Mouse (Mus musculus) embryo, embryonic 11.5 days (tissue): ENCODE measurements around the gene Npas3.

Experiments
- DNase-seq: peaks from one replicate; pipeline ENCODE4 v3.0.0-alpha.2; 2012; ENCODE audit warnings: low read depth, low spot score

Npas3 gene

DNA sequence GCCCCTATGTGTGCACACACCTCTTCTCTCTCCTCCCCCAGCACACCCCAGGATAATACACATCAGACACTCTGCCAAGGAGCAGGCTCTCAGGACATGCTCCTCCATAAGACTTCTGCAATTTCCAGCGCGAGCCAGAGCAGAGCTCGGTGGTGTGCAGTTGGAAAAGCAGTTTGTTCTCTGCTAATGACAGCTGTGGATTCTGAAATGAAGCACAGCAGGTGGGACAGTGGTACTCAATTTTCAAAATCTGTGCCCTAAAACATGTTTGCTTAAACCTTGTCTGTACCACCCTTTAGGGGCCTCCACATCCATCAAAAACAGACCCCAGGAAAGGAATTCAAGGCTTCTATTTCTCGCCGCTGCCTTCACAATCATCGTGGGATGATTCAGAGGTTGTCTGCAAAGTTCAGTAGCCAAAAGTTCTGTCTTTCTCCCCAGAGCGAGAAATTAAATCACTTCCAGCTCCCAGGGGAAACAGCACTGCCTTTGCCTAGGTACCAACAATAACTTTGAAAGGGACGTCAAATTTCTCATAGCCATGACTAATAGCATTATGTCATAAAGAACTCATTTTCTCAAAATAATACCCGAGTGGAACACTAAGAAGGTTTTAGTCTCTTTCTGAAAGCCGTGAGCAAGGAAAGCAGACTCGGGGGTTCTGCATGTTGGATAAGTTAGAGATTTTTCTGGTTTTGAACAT lies 533.5 kb downstream of the Npas3 start:
- no peak for DNase-seq

GRCm38 (mm10) chr12:53789501-53789900 lies 541.0 kb downstream of the Npas3 start:
- DNase-seq, result no peak

DNA sequence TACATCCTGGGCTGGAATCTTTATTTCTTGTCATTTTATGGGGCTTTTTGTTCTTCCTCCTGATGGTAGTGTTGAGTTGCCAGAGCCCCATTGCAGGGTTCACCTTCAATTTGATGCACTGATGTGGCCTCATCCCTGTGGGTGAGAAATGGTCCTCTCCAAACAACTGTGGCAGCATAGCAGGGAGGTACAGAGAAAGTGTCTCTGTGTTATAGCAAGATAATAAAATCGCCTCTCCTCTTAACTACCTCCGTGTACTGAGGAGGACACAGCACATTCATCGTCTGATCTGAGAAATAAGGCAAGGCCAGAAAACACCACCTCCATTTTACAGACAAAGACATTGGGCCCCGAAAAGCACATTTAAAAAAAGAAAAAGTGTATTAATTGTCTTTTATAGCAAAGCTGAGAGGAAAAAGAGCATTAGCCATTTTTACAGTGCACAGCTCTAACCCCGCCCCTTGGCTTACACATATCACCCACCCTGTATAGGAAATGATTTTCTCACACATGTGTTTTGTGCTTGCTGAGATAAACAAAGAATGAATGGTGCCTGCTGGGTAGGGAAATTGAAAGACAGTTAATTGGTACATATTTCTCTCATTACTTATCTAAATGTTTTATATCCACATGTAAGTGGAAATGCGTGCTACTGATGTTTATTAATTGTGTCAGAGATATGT lies 546.4 kb downstream of the Npas3 start:
- DNase-seq, result no peak

DNA sequence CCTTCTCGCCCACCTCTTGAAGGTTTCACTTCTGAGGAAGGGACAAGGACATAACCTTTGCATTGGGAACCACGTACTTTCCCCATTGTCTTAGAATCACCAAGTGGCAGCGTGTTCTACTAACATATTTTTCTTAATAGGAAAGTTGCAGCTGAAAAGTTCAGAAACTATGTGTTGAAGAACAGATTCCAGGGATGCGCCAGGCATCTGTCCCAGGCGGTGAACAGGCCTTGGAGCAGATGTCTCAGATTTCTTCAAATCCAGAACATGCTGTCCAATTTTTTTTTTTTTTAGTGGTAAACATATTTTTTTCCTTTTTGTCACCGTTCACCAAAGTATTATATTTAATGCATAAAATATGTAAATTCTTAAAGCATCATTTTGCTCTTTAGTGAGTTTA lies 553.4 kb downstream of the Npas3 start:
- no peak for DNase-seq

DNA sequence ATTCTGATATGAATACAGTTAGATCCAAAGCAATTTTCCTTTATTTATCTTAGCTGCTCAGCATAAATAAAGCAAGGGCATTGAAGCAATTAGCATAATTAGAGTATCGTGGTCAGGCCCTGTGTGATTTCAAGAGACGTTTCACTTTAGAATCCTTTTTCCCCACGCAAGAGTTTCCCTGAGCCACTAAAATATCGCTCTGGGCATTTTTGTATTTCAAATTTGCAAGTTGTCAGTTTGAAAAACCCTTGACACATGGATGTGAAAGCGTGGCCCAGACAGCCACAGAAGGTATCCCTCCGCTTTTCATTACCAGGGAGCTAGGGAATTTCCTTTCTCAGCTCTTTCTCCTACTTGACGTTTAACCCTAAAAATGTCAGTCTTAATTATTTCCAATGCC lies 553.9 kb downstream of the Npas3 start:
- DNase-seq, result no peak

GRCm38 (mm10) chr12:53810081-53810480 lies 561.6 kb downstream of the Npas3 start:
- no peak for DNase-seq

DNA sequence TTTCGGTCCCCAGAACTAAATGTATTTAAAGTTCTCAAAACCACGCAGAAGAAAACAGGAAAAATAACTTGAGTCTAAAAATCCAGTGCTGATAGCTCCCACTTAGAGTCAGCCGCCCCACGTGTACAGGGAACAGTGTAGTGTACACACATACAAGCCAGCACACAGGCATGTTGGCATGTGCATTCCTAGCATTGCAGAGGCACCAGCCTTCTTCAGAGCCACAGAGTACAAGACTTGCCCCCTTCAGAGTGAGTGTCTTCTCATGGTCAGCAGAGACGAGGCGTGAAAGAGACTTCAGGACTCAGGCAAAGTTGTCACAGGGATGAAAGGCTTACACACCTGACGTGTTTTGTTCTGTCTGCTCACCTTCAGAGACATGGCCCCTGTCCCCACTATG lies 565.8 kb downstream of the Npas3 start:
- no peak for DNase-seq

GRCm38 (mm10) chr12:53819982-53820381 lies 571.5 kb downstream of the Npas3 start:
- DNase-seq, result no peak

- DNase-seq, result no peak
Measured at GRCm38 (mm10) chr12:53822881-53823280, 574.4 kb downstream of the Npas3 start.

GRCm38 (mm10) chr12:53825251-53825650 lies 576.8 kb downstream of the Npas3 start:
- no peak for DNase-seq

DNA sequence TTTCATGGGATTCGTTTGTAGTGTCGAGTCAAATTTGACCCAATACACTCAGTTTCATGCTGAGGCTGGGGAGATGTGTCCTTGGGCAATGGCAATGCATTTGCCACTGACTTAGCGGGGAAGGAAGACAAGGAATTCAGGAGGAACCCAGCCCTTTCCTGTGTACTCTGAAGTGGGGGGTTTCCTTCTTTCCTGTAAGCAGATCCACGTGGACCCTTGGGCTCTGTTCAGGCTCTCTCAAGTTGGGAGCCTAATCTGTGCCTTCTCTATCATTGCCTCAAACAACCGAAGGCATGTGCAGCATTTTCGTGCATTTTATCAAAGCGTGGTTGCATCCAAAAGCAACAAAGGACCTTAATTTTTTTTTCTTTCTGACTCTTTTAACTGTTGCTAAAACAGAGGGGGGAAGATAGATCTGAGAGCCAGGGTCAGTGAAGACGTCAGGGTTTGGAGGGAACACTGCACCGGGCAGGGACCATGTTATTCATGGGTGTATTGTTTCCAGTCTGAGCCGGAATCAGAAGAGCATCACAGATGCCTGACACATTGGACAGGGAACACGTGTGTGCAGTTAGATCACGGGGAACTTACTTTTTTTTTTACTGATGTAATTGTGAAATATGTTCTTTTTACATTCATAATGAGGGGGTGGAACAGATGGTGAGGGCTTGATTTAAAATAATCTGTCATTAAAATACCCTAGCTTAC lies 577.6 kb downstream of the Npas3 start:
- DNase-seq, result no peak

- no peak for DNase-seq
Measured at GRCm38 (mm10) chr12:53826812-53827211, 578.3 kb downstream of the Npas3 start.

GRCm38 (mm10) chr12:53832590-53832989 lies 584.1 kb downstream of the Npas3 start:
- no peak for DNase-seq

GRCm38 (mm10) chr12:53833348-53833747 lies 584.9 kb downstream of the Npas3 start:
- no peak for DNase-seq

GRCm38 (mm10) chr12:53836031-53836790 lies 587.7 kb downstream of the Npas3 start:
- no peak for DNase-seq

DNA sequence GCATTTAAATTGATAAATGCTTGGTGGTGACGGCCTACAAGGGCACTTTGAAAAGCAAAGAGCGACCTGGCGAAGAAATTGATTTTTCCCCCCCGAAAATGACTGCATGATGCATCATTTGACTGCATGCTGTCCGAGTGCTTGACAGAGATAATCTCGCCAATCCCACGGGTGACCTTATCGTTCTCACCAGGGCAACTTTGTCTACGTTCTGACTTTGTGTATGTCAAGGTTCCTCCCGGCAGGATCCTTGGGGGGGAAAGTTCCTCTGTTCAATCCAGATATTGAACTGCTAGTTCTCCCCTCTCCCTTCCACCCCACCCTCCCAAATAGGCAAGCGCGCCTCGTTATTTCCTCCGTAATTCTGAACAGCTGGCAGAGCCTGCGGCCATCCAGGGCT lies 588.9 kb downstream of the Npas3 start:
- DNase-seq, result no peak

- DNase-seq, result no peak
Measured at GRCm38 (mm10) chr12:53838541-53838940, 590.1 kb downstream of the Npas3 start.

- DNase-seq, result no peak
Measured at GRCm38 (mm10) chr12:53841928-53842671, 593.6 kb downstream of the Npas3 start.

- no peak for DNase-seq
Measured at GRCm38 (mm10) chr12:53843626-53844025, 595.1 kb downstream of the Npas3 start.

DNA sequence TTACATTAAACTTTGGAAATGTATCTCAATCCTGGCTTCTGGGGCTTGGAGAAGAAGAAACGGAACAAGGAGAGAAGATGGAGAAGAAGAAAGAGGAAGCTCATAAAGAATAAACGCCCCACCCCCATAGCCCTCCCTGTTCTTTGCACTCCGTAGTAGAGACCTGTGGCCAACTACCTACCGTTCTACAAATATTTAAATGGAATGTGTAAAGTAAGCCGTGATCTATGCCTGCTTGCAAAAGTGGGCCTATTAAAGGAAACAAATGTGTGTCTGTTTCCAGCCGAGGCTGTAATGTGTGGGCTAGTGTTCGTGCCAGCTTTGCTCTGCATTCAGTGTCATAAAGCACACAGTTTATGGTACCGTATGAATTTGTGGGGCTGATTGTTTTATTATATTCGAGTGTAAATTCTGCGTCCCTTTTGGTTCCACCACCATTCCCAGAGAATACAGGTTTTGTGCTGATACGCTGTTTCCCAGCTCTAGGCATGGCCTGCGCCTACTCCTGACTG lies 597.7 kb downstream of the Npas3 start:
- no peak for DNase-seq

DNA sequence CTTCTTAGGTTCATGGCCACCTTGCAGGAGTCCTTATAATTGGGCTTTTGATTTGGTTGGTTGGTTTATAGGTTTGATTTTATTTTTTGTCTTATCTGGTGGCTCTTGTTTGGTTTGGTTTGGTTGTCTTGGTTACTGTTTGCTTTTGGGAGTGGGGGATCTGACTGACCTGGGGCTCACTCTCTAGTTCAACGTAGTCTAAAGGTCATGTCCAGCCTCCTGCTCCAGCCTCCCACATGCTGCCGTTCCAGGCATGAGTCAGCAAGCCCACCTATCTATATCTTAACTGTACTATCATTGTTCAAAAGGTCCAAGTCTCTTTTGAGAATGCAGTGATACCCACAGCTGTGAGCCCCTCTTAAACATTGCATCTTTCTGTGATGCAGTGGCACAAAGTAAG lies 600.8 kb downstream of the Npas3 start:
- no peak for DNase-seq
